Mouse (Mus musculus): ENCODE data around the gene Fam76a. TPM values are rescaled to one million over a fixed set of nuclear protein-coding genes. Genes with fewer than 3 reads are reported as not detected.

Fam76a gene
- total RNA-seq (2023) = 38.3 TPM

DNA sequence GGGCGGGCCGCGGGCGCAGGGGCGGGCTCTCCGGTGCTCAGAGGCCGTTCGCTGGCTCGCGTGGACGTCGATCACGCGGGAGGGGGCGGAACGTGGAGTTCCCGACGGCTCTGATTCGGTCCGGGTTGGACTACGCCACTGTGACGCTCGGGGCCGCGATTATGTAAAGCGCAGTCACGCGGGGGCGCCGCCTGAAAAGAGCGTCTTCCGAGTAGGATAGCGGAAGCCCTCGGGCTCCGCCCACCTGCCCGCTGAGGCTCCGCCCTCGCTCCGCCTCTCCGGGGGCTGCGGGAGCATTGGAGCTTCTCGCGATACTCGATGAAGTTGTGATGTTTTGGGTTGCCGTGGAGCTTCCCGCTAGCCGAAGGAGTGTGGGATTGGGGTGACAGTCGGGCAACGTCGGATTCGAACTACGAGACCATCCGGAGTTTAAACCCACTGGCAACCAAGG lies at the start of gene Fam76a:
Gene Fam76a, minus strand, starts transcription at position 1 of the 451 bp plus-strand sequence.

GRCm38 (mm10) chr4:132884064-132884843 lies 38.1 kb downstream of the Fam76a start, which contains the start of gene Stx12:
Stx12 (minus strand) TSS chr4:132884509.

Other genes with a start within 250 kb of the Fam76a start
- 2.2 TPM for gene Xkr8, start 190.0 kb downstream of the Fam76a start, total RNA-seq (2023)
- gene Smpdl3b, start 165.3 kb downstream of the Fam76a start, total RNA-seq (2023) = not detected
- 52.1 TPM for gene Rpa2, start 154.2 kb downstream of the Fam76a start, total RNA-seq (2023)
- gene Themis2, start 126.2 kb downstream of the Fam76a start, total RNA-seq (2023) = 11.3 TPM
- 45.2 TPM for gene Ppp1r8, start 79.4 kb downstream of the Fam76a start, total RNA-seq (2023)
- 11.8 TPM for gene Stx12, start 38.0 kb downstream of the Fam76a start, total RNA-seq (2023)
- gene Fgr, start 51.5 kb upstream of the Fam76a start, total RNA-seq (2023) = 4.5 TPM
- gene Ahdc1, start 88.7 kb upstream of the Fam76a start, total RNA-seq (2023) = 65.2 TPM
- gene Wasf2, start 207.9 kb upstream of the Fam76a start, total RNA-seq (2023) = 268 TPM